Comparison of ENCODE assay signal across 21 mouse cellular contexts in genomic region chr1:71865670-71866069, GRCm38 (mm10).
DNase-seq lines count a peak whose midpoint lies in the region; ATAC-seq lines count a peak whose summit lies in the region.
"Had no signal": no experiment of that assay in that cellular context is flagged by ENCODE, and none has a peak within 500 bp of the region (broad histone marks: within the 10 kb centered on the region; RNA-seq: fewer than 3 reads in every experiment).

No protein-coding gene starts in this region.

- ATAC-seq in kidney, embryonic 15.5 days (replicated peaks; ENCODE audit: low FRiP score), result peak; percentile 86
- ATAC-seq in cerebellum, adult (ENCODE audit: insufficient number of reproducible peaks, low FRiP score, low TSS enrichment), result no peak
- ATAC-seq in forebrain, embryonic 12.5 days (ENCODE audit: low FRiP score), result no peak
- ATAC-seq: forebrain, embryonic 15.5 days; inflammation-experienced regulatory T-cells, adult 6 months; midbrain, embryonic 16.5 days had no signal

- 8% methylated on average over 4 of the region's 4 CpGs for WGBS in kidney, embryonic 15.5 days
- WGBS in limb, embryonic 10.5 days, result 49% methylated on average over 4 of the region's 4 CpGs
- 75% methylated on average over 4 of the region's 4 CpGs for WGBS in forebrain, embryonic 12.5 days

- H3K4me3 ChIP-seq in kidney, embryonic 15.5 days (replicated peaks), result no peak overlapping the region
- no peak overlapping the region for H3K4me3 ChIP-seq in limb, embryonic 10.5 days
- H3K4me3 ChIP-seq in forebrain, embryonic 12.5 days (replicated peaks), result no peak overlapping the region
- H3K4me3 ChIP-seq: forebrain, embryonic 15.5 days; hindbrain, embryonic 12.5 days; liver, embryonic 15.5 days; megakaryocyte, embryonic 14.5 days; stomach, embryonic 15.5 days had no signal

- peak overlapping the region; percentile 58 for H3K27ac ChIP-seq in kidney, embryonic 15.5 days
- H3K27ac ChIP-seq in limb, embryonic 10.5 days, result peak overlapping the region; percentile 37
- no peak overlapping the region for H3K27ac ChIP-seq in forebrain, embryonic 12.5 days
- H3K27ac ChIP-seq: forebrain, embryonic 15.5 days; hindbrain, embryonic 12.5 days; liver, embryonic 15.5 days; stomach, embryonic 15.5 days had no signal

- H3K36me3 ChIP-seq in kidney, embryonic 15.5 days, result no peaks in the 10 kb centered on the region
- no peaks in the 10 kb centered on the region for H3K36me3 ChIP-seq in limb, embryonic 10.5 days
- no peaks in the 10 kb centered on the region for H3K36me3 ChIP-seq in forebrain, embryonic 12.5 days (replicated peaks)
- H3K36me3 ChIP-seq: forebrain, embryonic 15.5 days; hindbrain, embryonic 12.5 days; liver, embryonic 15.5 days; stomach, embryonic 15.5 days had no signal

- H3K4me2 ChIP-seq in kidney, embryonic 15.5 days, result no peak overlapping the region
- H3K4me2 ChIP-seq in forebrain, embryonic 12.5 days, result no peak overlapping the region
- H3K4me2 ChIP-seq: forebrain, embryonic 15.5 days; hindbrain, embryonic 12.5 days; liver, embryonic 15.5 days; stomach, embryonic 15.5 days had no signal

- H3K9ac ChIP-seq in kidney, embryonic 15.5 days, result no peak overlapping the region
- no peak overlapping the region for H3K9ac ChIP-seq in forebrain, embryonic 12.5 days
- H3K9ac ChIP-seq: forebrain, embryonic 15.5 days; hindbrain, embryonic 12.5 days; liver, embryonic 15.5 days; stomach, embryonic 15.5 days had no signal

- peak; percentile 30 for DNase-seq in embryo, embryonic 10.5 days (ENCODE audit: low spot score)
- no peak for DNase-seq in embryo, embryonic 9.5 days (ENCODE audit: extremely low spot score)
- DNase-seq in kidney, adult 11 months, result no peak
- no peak for DNase-seq in limb, embryonic 10.5 days (ENCODE audit: low spot score)
- no peak for DNase-seq in adrenal gland, adult (ENCODE audit: inconsistent age in 2 of 2, low spot score in 1 of 2)
- DNase-seq: adrenal gland, postnatal 25 days; cerebellum, adult 9-10 months; heart, adult 18-20 months; left cerebral cortex, postnatal 4 days; lung, postnatal 10 days had no signal

- H3K27me3 ChIP-seq in kidney, embryonic 15.5 days, result no peaks in the 10 kb centered on the region
- H3K27me3 ChIP-seq in limb, embryonic 10.5 days (ENCODE audit: low read depth, poor library complexity, severe bottlenecking), result no peaks in the 10 kb centered on the region
- H3K27me3 ChIP-seq in forebrain, embryonic 12.5 days, result no peaks in the 10 kb centered on the region
- H3K27me3 ChIP-seq: CH12.LX; forebrain, embryonic 15.5 days; hindbrain, embryonic 12.5 days; liver, embryonic 15.5 days; megakaryocyte, embryonic 14.5 days; stomach, embryonic 15.5 days had no signal

- peaks cover 8% of the 10 kb centered on the region for H3K4me1 ChIP-seq in kidney, embryonic 15.5 days
- peaks cover 20% of the 10 kb centered on the region for H3K4me1 ChIP-seq in limb, embryonic 10.5 days
- no peaks in the 10 kb centered on the region for H3K4me1 ChIP-seq in forebrain, embryonic 12.5 days
- H3K4me1 ChIP-seq: forebrain, embryonic 15.5 days; hindbrain, embryonic 12.5 days; liver, embryonic 15.5 days; megakaryocyte, embryonic 14.5 days; stomach, embryonic 15.5 days had no signal

- no peaks in the 10 kb centered on the region for H3K9me3 ChIP-seq in kidney, embryonic 15.5 days (replicated peaks)
- no peaks in the 10 kb centered on the region for H3K9me3 ChIP-seq in limb, embryonic 10.5 days (replicated peaks)
- H3K9me3 ChIP-seq in forebrain, embryonic 12.5 days, result no peaks in the 10 kb centered on the region
- H3K9me3 ChIP-seq: forebrain, embryonic 15.5 days; hindbrain, embryonic 12.5 days; liver, embryonic 15.5 days; stomach, embryonic 15.5 days had no signal
